Mouse (Mus musculus) midbrain, embryonic 12.5 days (tissue): ENCODE results near the gene Olfr131. TPM values are rescaled to one million over a fixed set of nuclear protein-coding genes. Genes with fewer than 3 reads are reported as not detected.
"Not testable (repeated sequence)": the region's sequence is repeated elsewhere in the genome, so short reads cannot be mapped to it uniquely, and the experiment has no call there.

ENCODE experiments used
- ATAC-seq: fragments of 200-750 bp; cut with Nextera tagmentation; 2 replicates; pipeline ENCODE4 v1.8.0; 2017; ENCODE audit warnings: low read depth, moderate TSS enrichment, moderate library complexity; ENCODE audit not compliant: low FRiP score
- H3K27ac ChIP-seq: fragments of 300-500 bp; sonication (generic); replicated peaks from 2 replicates; pipeline ENCODE4 v1.5.1; 2016; ENCODE audit warnings: mild to moderate bottlenecking
- H3K27me3 ChIP-seq: fragments of 300-500 bp; sonication (generic); 2 replicates; pipeline ENCODE4 v1.6.1; 2016; ENCODE audit warnings: mild to moderate bottlenecking
- H3K36me3 ChIP-seq: fragments of 300-500 bp; sonication (generic); 2 replicates; pipeline ENCODE4 v1.6.1; 2016
- H3K4me1 ChIP-seq: fragments of 300-500 bp; sonication (generic); 2 replicates; pipeline ENCODE4 v1.6.1; 2016
- H3K4me2 ChIP-seq: fragments of 300-500 bp; sonication (generic); replicated peaks from 2 replicates; pipeline ENCODE4 v1.6.1; 2016; ENCODE audit warnings: mild to moderate bottlenecking, moderate library complexity
- H3K4me3 ChIP-seq: fragments of 300-500 bp; sonication (generic); 2 replicates; pipeline ENCODE4 v1.5.1; 2016; ENCODE audit warnings: mild to moderate bottlenecking
- H3K9ac ChIP-seq: fragments of 300-500 bp; sonication (generic); replicated peaks from 2 replicates; pipeline ENCODE4 v1.6.1; 2016; ENCODE audit warnings: mild to moderate bottlenecking, moderate library complexity
- H3K9me3 ChIP-seq: fragments of 300-500 bp; sonication (generic); 2 replicates; pipeline ENCODE4 v1.6.1; 2016; ENCODE audit warnings: mild to moderate bottlenecking
- WGBS: fragments of 180-500 bp; shearing (Covaris S2); methylation state at CpG from one replicate; pipeline ENCODE4 v1.1.7; 2016; 5-methylcytosine and 5-hydroxymethylcytosine counted together
- polyA plus RNA-seq: library from polyadenylated mRNA; unstranded; fragments of >200 nt; fragmentation: Nextera tagmentation; extraction: Ambion mirVana; gene quantifications from 2 replicates; pipeline ENCODE4 v1.2.1, GENCODE M21; 2016

The Olfr131 gene
- not detected in 2 replicates for polyA plus RNA-seq

GRCm38 (mm10) chr17:38088593-38088992 lies at the start of gene Olfr131:
Gene Olfr131 (minus strand): TSS chr17:38088693.
- no peak within 1 kb of the TSS for H3K27ac ChIP-seq
- H3K9me3 ChIP-seq = no peaks in the 10 kb centered on the region
- no peak within 1 kb of the TSS for H3K4me2 ChIP-seq
- no peaks in the 10 kb centered on the region for H3K36me3 ChIP-seq
- no peak within 1 kb of the TSS for H3K9ac ChIP-seq
- no peaks in the 10 kb centered on the region for H3K27me3 ChIP-seq
- H3K4me1 ChIP-seq = no peaks in the 10 kb centered on the region
- no peak within 1 kb of the TSS for H3K4me3 ChIP-seq
- ATAC-seq = no peak

GRCm38 (mm10) chr17:38134426-38134825 lies 45.9 kb upstream of the Olfr131 start, which contains the start of gene Olfr132:
Gene Olfr132 (minus strand): TSS chr17:38134526.
- no peak for ATAC-seq
- H3K27ac ChIP-seq = no peak within 1 kb of the TSS
- H3K9me3 ChIP-seq = no peaks in the 10 kb centered on the region
- H3K4me2 ChIP-seq = no peak within 1 kb of the TSS
- no peaks in the 10 kb centered on the region for H3K4me1 ChIP-seq
- H3K4me3 ChIP-seq = no peak within 1 kb of the TSS
- H3K27me3 ChIP-seq = no peaks in the 10 kb centered on the region
- no peaks in the 10 kb centered on the region for H3K36me3 ChIP-seq
- no peak within 1 kb of the TSS for H3K9ac ChIP-seq
- 73% methylated on average over 1 of the region's 1 CpGs for WGBS

GRCm38 (mm10) chr17:38125371-38125770 lies 36.9 kb upstream of the Olfr131 start:
- not testable (repeated sequence) for H3K9me3 ChIP-seq, H3K27me3 ChIP-seq, ATAC-seq, H3K4me3 ChIP-seq, H3K27ac ChIP-seq, H3K4me1 ChIP-seq, H3K4me2 ChIP-seq, H3K9ac ChIP-seq, H3K36me3 ChIP-seq
- 55% methylated on average over 3 of the region's 3 CpGs for WGBS

GRCm38 (mm10) chr17:38124199-38124598 lies 35.7 kb upstream of the Olfr131 start:
- 86% methylated on average over 1 of the region's 1 CpGs for WGBS
- H3K9me3 ChIP-seq, ATAC-seq: not testable (repeated sequence)

GRCm38 (mm10) chr17:38082364-38082763 lies 6.1 kb downstream of the Olfr131 start:
- WGBS = 87% methylated on average over 4 of the region's 4 CpGs
- no peak overlapping the region for H3K4me3 ChIP-seq
- H3K36me3 ChIP-seq = no peaks in the 10 kb centered on the region
- no peak overlapping the region for H3K4me2 ChIP-seq
- no peaks in the 10 kb centered on the region for H3K4me1 ChIP-seq
- 0 out of 2 replicates have a peak, but pooled peaks cover 6% of the 10 kb centered on the region for H3K9me3 ChIP-seq
- H3K9ac ChIP-seq = no peak overlapping the region
- H3K27me3 ChIP-seq = no peaks in the 10 kb centered on the region
- H3K27ac ChIP-seq = no peak overlapping the region
- ATAC-seq = no peak

More at GRCm38 (mm10) chr17:38124199-38124598, 35.7 kb upstream of the Olfr131 start:
- not testable (repeated sequence) for H3K4me3 ChIP-seq, H3K27ac ChIP-seq, H3K4me1 ChIP-seq, H3K4me2 ChIP-seq, H3K9ac ChIP-seq, H3K27me3 ChIP-seq, H3K36me3 ChIP-seq

- Histone ChIP-seq H3K36me3 (no peaks in the 10 kb centered on the region), H3K27me3 (no peaks in the 10 kb centered on the region), H3K27ac (no peak within 1 kb of the TSS), H3K9me3 (no peaks in the 10 kb centered on the region), H3K4me1 (no peaks in the 10 kb centered on the region), H3K9ac (no peak within 1 kb of the TSS), H3K4me2 (no peak within 1 kb of the TSS), H3K4me3 (no peak within 1 kb of the TSS)
- no peak for ATAC-seq
- WGBS = 95% methylated on average over 1 of the region's 1 CpGs
These were observed 24.9 kb downstream of the Olfr131 start, which contains the start of gene Olfr130 for GRCm38 (mm10) chr17:38063621-38064020. Gene Olfr130 (plus strand): TSS chr17:38063921.

- H3K27me3 ChIP-seq = no peaks in the 10 kb centered on the region
- H3K4me3 ChIP-seq = no peak within 1 kb of the TSS
- 74% methylated on average over 1 of the region's 1 CpGs for WGBS
- no peak within 1 kb of the TSS for H3K27ac ChIP-seq
- H3K9ac ChIP-seq = no peak within 1 kb of the TSS
- H3K4me2 ChIP-seq = no peak within 1 kb of the TSS
- ATAC-seq = no peak
- no peaks in the 10 kb centered on the region for H3K9me3 ChIP-seq
- H3K36me3 ChIP-seq = no peaks in the 10 kb centered on the region
- no peaks in the 10 kb centered on the region for H3K4me1 ChIP-seq
These were observed 28.5 kb downstream of the Olfr131 start, which contains the start of gene Olfr129 for GRCm38 (mm10) chr17:38059979-38060378. Gene Olfr129 (minus strand): TSS chr17:38060079.

Other genes with a start within 250 kb of the Olfr131 start
- gene Olfr126, start 241.2 kb downstream of the Olfr131 start, polyA plus RNA-seq = not detected in 2 replicates
- not detected in 2 replicates for gene Olfr127, start 188.3 kb downstream of the Olfr131 start, polyA plus RNA-seq
- not detected in 2 replicates for gene Olfr128, start 168.1 kb downstream of the Olfr131 start, polyA plus RNA-seq
- gene Olfr761, start 135.6 kb downstream of the Olfr131 start, polyA plus RNA-seq = not detected in 2 replicates
- not detected in 2 replicates for gene Olfr129, start 28.6 kb downstream of the Olfr131 start, polyA plus RNA-seq
- gene Olfr130, start 24.8 kb downstream of the Olfr131 start, polyA plus RNA-seq = not detected in 2 replicates
- gene Olfr132, start 45.8 kb upstream of the Olfr131 start, polyA plus RNA-seq = not detected in 2 replicates
- not detected in 2 replicates for gene Olfr133, start 56.6 kb upstream of the Olfr131 start, polyA plus RNA-seq
- not detected in 2 replicates for gene Olfr134, start 82.7 kb upstream of the Olfr131 start, polyA plus RNA-seq
- not detected in 2 replicates for gene Olfr135, start 115.6 kb upstream of the Olfr131 start, polyA plus RNA-seq
- not detected in 2 replicates for gene Olfr138, start 172.3 kb upstream of the Olfr131 start, polyA plus RNA-seq
- not detected in 2 replicates for gene Olfr137, start 218.9 kb upstream of the Olfr131 start, polyA plus RNA-seq
- gene Olfr136, start 241.1 kb upstream of the Olfr131 start, polyA plus RNA-seq = not detected in 2 replicates